Mouse (Mus musculus) layer of hippocampus, postnatal 10 days (tissue): Measurements from ENCODE around the gene Galnt10. TPM values are rescaled to one million over a fixed set of nuclear protein-coding genes. Genes with fewer than 3 reads are reported as not detected.

Experiments used
- DNase-seq, 2 experiments: peaks; one replicate each; pipeline ENCODE4 v3.0.0; 2021; ENCODE audit warnings: low spot score in 2 of 2
- total RNA-seq, 2 experiments: library from RNA; stranded (reverse); gene quantifications; 2 replicates each; pipeline ENCODE4 v1.2.3; 2021

Gene Galnt10
- total RNA-seq, 2 experiments from 2014 or later: 10.9 to 11.2 TPM

DNA sequence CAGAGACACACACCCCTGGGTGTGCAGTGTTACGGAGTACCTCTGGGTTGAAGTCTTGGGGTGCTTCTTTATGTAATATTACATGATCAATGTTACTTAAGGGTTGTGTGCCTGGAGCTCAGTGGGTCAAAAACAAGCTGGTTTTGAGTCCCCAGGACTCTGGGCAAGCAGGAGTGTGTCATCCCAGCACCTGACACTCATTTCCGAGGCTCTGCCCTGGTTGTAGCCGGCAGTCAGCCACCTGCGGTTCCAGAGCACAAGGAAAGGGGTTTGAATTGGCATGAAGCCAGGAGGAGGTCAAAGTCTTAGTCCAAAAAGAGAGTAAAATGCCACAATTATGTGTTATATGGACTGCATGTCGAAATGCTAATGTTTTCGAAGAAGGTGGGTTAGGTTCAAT lies 74.8 kb downstream of the Galnt10 start:
- no peak for DNase-seq

DNA sequence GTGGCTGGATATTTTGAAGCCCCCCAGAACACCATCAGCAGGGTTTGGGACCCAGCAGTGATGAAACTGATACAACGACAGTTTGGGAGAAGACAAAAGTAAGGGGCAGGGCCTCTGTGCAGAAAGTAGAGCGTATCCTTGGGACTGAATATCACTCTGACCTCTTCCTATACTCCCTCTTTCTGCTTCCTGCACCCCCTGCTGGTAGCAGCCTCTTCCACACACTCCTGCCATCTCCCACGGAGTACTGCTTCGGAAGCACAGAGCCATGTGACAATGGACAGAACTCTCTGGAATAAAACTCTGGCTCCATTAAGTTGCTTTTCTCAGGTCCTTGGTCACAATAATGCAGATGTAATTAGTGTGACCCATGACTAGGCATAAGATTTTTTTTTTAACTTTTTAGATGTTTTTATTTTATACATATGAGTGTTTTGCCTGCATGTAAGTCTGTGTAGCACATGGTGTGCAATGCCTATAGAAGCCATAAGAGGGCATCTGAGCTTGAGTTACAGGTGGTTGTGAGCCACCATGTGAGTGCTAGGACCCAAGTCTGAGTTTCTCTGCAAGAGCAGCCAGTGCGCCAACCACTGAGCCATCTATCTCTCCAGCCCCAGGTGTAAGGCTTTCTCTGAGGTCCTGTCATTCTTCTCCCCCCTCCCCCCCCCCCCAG lies 79.7 kb downstream of the Galnt10 start:
- DNase-seq: no peak

DNA sequence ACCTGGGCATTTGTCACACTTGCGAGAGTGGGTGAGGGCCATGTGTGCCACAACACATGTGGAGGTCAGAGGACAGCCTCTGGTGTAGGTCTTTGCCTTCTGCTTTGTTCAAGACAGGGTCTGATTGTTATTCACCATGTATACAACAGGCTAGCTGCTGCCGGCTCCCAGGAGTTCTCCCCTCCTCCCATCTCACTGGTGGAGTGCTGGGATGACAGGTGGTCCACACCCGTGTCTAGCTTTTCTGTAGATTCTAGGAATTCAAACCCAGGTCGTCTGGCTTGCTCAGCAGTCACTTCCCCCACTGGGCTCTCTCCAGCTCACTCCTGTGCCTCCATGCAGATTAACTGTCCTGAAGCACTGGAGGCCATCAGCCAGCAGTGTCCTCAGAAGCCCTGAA lies 80.7 kb downstream of the Galnt10 start:
- DNase-seq: no peak

DNA sequence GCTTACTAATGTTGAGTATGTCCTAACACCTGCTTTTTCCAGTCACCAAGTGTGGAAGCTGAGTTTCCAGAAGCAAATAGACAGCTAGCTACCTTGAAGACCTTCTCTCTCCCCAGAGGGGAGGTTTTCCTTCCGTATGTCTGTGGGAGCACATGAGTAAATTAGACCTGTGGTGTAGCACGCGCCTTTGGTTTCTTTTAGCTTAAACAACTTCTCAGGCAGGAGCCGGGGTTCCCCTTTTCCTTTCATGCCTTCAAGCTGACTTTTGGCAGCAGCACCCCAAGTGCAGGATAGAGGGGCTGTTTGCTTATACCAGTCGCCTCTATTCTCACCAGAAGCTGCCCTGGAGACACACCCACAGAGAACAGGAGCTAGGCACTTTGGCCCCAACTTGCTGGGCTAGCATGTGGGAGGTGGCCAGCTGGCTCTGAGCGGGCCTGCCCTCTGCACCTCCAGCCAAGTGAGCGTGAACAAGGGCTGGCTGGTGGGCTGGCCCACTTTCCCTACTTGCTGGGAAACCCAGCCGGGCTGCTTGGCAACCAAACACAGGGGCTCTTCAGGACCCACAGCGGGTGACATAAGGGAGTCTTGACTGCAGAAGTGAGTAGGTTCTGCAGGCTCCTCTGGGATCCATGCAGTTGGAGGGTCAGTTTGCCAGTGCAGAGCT lies 82.2 kb downstream of the Galnt10 start:
- peak; percentile 68 to 82 for DNase-seq

DNA sequence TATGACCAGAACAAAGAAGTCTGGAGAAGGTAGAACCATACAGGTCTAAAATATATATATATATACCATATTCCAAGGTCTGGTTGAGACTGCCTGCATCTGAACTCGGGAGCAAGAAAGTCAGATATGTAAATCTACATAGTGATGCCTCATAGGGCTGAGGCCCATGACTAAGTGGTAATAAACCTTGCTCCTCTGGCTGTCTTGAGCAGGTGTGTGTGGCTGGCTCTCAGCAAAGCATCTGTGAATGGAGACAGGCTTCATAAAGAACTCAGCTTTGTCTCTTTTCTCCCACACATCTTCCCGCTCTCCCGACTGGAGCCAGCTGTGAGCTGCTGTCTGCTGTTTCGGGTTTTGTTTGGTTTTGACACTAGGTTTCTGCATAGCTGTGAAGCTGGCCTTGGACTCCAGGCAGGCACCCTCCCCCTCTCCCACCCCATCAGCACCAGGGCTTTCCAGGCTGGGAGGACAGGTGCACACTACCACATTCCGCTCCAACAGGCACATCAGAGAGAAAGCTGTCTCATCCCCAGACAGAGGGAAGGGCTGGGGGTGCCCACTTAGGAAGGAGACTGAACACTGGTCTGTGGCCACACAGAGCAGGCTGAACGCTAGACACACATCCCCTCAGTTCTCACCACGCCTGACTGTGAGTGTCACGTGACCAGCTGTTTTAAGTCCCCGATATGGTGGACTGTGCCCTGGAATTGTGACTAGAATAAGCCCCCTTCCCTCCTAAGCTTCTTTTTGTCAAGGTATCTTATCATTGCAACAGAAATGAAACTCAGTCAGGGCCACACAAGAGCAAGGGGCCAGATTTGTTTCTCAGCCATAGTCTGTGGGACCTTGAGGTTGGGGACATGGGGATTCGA lies 87.4 kb downstream of the Galnt10 start:
- no peak for DNase-seq

DNA sequence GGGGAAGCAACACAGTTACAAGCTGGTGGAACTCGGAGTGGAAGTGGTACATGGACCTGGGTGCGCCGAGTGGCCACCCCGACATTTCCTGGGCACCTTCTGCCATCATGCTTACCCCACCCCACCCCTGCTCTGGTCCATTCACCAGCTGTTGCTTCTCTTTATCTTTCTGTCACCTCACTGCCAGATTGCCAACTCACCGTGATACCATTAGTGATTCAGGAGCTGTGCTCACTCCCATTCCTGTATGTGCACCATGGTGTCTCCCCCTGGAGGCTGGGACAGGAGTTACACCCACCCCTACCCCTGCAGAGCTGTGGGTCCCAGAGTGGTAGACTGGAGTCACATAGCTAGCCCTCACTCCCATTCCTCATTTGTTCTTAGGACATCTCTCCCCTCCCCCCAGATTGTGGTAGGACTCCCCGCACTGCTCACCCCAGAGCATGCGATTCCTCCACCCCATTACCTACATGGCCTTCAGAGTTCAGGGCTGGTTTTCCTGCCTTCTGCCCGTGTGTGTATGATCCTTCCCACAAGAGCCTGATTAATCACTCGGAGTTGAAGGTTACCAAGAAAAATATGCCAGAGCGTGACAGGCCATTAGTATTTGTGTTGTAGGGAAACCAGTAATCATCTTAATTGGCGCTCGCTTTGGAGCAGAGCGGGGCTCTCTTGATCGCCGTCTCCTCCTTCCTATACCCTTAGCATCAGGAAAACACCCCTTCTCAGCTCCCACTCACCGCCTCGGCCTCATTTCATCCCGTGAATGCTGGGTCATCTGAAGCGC lies 102.2 kb downstream of the Galnt10 start:
- DNase-seq: peak; percentile 27 to 28

DNA sequence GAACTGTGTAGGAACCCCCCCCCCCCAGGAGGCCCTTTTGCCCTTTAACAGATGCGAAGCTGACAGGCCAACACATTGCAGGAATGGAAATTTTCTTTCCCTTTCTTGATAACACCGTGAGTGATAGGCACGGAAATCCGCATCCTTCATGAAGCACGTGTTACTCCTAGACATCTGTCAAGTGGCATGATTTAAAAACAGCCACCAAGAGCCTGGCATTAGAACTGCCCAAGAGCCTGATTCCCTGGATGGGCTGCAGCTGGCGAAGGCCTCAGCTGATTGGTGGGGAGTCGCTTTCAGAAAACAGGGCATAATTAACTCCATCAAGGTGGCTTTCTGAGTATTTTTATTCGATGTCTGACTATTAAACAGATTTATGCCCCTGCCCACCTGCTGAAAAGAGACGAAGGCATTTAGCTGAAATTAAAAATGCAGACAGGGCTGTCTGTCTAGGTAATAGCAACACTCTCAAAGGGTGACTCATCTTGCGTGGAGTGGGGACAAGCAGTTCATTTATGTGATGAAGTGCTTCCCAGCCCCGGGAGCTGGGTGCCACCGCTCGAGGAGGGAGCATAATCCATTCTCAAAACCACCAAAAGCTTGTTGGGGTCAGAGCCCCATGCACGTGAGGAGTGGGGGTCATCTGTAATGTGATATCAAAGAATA lies 108.4 kb downstream of the Galnt10 start:
- no peak for DNase-seq

DNA sequence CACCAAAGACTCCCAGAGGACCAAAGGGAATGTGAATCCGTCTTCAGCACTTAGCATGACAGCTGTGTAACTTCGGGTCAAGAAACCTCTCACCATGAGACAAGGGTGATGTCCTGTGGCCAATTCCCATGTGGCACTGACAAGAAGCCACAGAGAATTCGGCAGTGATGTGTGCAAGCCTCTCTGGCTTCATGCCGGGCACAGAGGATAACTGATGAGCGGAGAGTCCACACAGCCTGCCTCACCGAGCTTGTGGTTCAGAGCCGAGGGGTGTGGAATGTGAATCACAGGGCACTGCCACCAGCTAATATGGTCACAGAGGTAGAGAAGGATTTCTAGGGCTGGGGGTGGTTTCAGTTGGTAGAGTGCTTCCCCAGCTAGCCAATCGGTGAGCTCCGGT lies 113.4 kb downstream of the Galnt10 start:
- DNase-seq: no peak

DNA sequence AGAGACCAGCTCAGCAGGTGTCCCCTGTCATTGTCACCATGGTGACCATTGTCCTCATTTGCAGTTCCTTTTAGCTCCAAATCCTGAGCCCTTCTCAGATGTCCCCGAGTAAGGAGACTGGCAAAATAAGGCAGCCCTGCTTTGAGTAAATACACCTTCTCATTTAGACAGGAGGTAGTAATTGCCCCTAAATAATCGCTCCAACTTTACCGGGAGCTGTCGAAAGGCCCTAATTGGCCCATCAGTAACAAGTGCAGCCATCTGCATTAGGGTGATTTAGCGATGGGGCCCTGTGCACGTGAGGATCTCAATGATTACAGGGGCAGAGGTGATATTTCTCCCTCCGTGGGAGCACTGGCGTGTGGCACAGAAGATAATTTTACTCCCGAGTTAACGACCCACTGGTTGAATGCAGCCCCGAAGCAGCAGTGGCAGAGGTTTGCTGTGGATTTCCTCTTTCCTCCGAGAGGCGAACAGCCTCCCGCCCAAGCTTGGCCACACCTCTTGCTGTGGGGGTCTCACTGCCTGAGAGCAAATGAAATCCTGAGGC lies 115.3 kb downstream of the Galnt10 start:
- DNase-seq: no peak

DNA sequence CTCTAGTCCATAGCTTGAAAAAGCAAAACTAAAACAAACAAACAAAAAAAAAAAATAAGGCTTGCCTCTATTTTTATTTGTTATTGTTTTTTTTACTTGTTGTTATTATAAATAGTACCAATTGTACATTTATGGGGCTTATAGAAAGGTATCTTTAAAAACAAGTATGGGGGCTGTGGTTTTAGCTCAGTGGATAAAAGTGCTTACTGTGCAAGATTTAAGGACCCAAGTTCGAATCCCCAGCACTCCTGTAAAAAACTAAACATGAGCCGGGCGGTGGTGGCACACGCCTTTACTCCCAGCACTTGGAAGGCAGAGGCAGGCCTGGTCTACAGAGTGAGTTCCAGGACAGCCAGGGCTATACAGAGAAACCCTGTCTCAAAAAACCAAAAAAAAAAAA lies 116.1 kb downstream of the Galnt10 start:
- DNase-seq: no peak

DNA sequence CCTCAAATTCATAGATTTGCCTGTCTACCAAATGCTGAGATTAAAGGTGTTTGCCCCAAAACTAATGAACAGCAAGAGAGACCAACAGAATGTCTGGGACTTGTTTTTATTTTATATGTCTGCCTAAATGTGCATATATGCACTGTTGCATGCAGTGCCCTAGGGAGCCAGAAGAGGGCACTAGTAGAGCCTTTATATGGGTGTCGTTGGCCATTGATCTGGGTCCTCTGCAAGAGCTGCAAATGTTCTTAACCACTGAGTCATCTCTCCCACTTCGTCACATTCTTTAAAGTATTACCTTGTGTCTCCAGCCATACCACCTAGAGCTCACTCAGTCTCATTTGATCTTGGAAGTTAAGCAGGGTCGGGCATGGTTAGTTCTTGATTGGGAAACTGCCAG lies 118.9 kb downstream of the Galnt10 start:
- no peak for DNase-seq

DNA sequence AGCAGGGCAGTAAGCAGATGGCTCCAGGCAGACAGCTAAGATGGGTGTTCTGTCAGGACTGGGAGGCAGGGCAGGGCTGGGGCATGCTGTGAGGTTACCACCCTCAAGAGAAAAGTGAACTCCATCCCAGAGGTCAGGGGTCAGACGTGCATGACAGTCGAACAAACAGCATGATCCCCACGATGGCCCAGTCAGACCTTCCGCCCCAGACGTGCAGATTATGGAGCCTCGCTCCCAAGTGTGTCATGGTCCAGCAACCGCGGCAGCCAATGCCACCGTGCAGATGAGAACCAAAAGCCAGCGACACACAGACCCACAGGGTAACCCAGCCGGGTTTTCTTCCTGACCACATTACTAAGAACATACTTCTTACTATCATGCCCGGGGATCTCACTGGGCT lies 121.4 kb downstream of the Galnt10 start:
- no peak for DNase-seq

DNA sequence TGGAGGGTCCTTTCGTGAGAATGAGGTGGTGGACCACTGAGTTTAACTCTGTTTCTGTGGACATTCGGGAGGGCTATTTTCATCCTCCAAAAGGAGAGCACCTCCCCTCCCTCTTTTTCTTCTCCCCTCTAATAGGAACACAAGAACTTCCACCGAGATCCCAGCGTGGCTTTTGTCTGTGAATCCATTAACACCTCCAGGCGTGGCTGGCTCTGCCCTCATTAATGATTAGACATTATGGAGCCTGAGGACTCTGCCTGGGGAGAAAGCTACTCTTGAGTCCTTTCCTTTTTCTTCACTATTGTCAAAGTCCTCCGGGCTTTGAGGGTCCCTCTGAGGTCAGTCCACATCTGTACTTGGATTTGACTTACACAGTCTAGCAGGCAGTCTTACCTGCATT lies 121.9 kb downstream of the Galnt10 start:
- DNase-seq: no peak

DNA sequence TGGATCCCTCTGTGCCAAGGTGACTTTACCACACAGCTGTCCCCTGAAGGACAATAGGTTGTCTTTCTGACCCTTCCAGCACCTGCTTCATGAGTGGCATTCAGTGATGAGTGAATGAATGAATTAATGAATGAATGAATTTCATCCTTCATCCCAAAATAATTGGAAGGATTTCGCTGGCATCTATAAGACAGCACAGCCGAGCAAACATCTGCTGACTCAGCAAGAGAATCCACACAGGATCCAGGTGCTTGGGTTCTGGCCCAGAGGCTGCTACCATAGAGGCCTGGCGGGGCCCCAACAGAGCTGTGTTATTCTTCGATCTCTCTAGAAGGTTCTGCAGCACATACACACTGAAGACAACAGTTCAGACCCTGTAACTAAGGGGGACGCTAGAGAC lies 125.5 kb downstream of the Galnt10 start:
- no peak for DNase-seq

DNA sequence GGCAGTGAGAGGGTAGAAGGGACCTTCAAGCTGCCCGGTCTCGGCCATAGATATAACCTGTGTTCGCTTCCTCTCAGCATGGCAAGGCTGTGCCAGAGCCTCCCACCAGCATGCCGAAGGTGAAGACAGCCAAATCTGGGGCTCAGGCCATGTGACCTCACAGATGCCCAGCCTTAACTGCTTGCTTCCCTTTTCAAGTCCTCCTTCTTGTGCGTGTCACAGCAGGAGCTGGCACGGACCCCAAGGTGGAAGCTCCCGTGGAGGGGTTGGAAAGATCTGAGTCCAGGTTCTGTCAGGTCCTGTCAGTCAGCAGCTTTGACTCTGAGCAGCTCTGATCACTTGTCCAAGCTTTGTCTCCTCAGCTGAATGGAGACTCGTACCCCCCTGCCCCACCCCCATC lies 126.4 kb downstream of the Galnt10 start:
- no peak for DNase-seq

DNA sequence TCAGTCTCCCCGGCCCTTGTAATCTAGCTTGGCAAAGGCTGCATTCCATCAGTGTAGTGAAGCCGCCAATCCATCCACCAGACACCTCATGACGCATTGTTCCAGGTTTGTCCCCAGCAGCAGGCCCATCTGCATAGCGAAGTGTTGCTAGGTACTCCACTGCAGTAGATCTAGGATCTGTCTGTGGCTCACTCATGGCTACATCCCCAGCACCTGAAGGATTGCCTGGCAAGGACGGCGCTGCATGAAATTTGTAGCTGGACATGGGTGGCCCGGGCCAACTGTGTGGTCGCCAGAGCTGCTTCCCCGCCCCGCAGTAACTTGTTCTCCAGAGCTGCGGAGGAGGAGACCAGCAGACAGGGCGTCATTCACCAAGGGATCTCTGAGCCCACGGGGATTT lies 128.2 kb downstream of the Galnt10 start:
- DNase-seq: no peak

DNA sequence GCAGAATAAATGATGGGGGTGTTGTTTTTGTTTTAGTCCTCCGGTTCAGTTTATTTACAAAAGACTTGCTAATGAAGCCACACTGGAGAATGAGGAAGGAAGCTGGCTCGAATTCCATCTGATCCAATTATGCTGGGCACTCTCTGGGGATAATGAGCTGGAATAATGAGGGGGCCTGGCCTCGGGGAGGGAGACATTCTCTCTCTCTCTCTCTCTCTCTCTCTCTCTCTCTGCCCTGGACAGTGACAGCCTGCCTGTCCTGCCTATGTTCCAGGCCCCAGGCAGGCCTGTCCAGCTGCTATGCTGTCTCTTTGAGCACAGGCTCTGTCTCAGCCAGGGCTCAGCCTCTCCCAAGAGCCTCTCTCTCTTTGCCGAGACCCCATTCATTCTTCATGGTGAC lies 128.7 kb downstream of the Galnt10 start:
- no peak for DNase-seq

DNA sequence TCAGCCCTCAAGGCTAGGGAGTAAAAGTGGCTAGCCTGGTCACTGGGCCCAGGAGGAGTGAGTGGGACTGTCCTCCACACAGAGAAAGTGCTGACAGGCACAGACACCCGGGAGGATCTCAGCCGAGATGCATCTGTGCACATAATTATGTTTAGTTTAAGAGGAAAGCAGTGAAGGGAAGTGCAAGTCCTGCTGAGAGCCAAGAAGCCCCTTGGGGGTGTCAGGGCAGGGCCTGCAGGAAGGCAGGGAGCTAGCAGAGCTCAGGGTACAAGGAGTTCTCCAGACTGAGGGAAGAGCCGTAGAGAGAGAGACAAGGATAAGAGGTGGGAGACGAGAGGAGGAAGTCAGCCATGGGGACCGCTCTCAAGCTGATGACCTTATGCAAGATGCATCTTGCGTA lies 130.6 kb downstream of the Galnt10 start:
- no peak for DNase-seq

DNA sequence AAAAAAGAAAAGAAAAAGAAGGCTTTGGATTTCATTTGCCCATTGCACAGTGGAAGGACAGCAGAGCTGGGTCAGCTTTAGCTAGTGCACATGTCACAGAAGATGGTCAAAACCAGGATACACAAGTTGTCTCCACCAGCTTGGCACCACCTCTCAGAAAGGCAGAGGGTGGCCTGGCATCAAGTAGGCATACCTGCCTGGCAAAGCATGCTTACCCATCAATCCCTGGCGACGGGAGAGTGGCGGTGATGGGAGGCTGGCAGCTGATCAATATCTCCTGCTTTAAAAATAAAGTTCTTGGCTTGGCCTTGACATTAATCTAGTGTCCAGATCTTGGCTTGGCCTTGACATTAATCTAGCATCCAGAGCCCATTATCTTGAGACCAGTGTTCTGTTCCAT lies 131.3 kb downstream of the Galnt10 start:
- no peak for DNase-seq

DNA sequence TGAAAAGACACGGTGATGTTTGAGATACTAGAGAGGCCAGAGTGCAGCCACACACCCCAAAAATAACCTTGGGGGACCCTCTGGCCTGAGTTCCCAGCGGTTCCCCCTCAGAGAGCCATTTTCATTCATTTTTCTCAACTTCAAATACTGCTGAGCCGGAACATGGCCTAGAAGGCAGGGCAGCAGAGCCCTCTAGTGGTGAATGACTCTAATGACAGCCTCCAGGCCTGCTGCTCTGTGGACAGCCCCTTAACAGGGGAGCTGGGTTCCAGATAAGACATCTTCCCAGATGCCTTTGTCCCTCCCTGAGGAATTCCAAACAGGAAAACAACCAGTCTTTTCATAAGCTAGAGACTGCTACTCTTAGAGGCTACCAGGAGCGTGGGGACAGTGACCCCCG lies 133.1 kb downstream of the Galnt10 start:
- peak; percentile 56 to 70 for DNase-seq

DNA sequence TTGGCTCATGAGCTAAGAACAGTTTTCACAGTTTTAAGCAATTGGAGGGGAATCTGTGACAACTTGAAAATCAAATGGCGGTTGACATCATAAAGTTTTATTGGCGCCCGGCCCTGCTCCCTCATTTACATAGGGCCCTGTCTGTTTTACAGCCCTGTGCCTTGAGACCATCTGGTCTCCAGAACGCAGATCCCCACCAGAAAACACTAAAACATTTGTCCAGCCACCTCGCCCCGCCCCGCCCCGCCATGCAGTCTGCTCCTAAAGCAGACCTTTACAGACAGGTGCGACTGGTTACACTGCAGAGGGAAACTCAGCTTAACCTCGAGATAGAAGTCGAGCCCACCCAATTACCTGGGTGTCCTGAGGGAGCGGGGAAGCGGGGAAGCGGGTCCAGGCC lies 134.6 kb downstream of the Galnt10 start:
- DNase-seq: no peak
